Mouse (Mus musculus): ENCODE data around the gene Rph3a. TPM values are rescaled to one million over a fixed set of nuclear protein-coding genes. Genes with fewer than 3 reads are reported as not detected.

Gene Rph3a
- 35.2 and 35.7 TPM in 2 replicates for polyA plus RNA-seq (2015; fragmentation: Nextera tagmentation; extraction: Ambion mirVana)

GRCm38 (mm10) chr5:121009811-121010569, at the start of gene Rph3a:
Gene Rph3a (minus strand): TSS chr5:121010092.
- WGBS = 44% methylated on average over 12 of the region's 12 CpGs
- H3K27ac ChIP-seq (ENCODE audit: low read depth, low read length) = peak within 1 kb of the TSS; percentile 82

GRCm38 (mm10) chr5:121058261-121058660, 48.4 kb upstream of the Rph3a start:
- Histone ChIP-seq H3K36me3 (ENCODE audit: control insufficient read depth, insufficient read depth, low read length) (no peaks in the 10 kb centered on the region), H3K27ac (ENCODE audit: low read depth, low read length) (no peak overlapping the region), H3K4me3 (ENCODE audit: low read length) (no peak overlapping the region), H3K4me2 (ENCODE audit: low read length) (no peak overlapping the region), H3K9ac (ENCODE audit: low read depth, low read length) (no peak overlapping the region), H3K4me1 (ENCODE audit: control insufficient read depth, insufficient read depth, low read depth, low read length) (peaks cover 6% of the 10 kb centered on the region), H3K27me3 (replicated peaks; ENCODE audit: control insufficient read depth, insufficient read depth, low read length) (no peaks in the 10 kb centered on the region), H3K9me3 (ENCODE audit: control insufficient read depth, low read length) (no peaks in the 10 kb centered on the region)
- WGBS = 83% methylated on average over 11 of the region's 11 CpGs
- ATAC-seq = no peak

More at GRCm38 (mm10) chr5:121009811-121010569, at the start of gene Rph3a:
- Histone ChIP-seq H3K4me3 (ENCODE audit: low read length) (peak within 1 kb of the TSS; percentile 49), H3K4me2 (ENCODE audit: low read length) (peak within 1 kb of the TSS; percentile 65), H3K27me3 (replicated peaks; ENCODE audit: control insufficient read depth, insufficient read depth, low read length) (no peaks in the 10 kb centered on the region), H3K36me3 (ENCODE audit: control insufficient read depth, insufficient read depth, low read length) (no peaks in the 10 kb centered on the region), H3K4me1 (ENCODE audit: control insufficient read depth, insufficient read depth, low read depth, low read length) (peaks cover 20% of the 10 kb centered on the region), H3K9ac (ENCODE audit: low read depth, low read length) (peak within 1 kb of the TSS; percentile 66), H3K9me3 (ENCODE audit: control insufficient read depth, low read length) (no peaks in the 10 kb centered on the region)
- no peak; the same call in 1 of the 2 replicates for ATAC-seq

GRCm38 (mm10) chr5:121053886-121054285, 44.0 kb upstream of the Rph3a start:
- H3K27ac ChIP-seq (ENCODE audit: low read depth, low read length) = no peak overlapping the region
- 86% methylated on average over 9 of the region's 9 CpGs for WGBS
- no peaks in the 10 kb centered on the region for H3K36me3 ChIP-seq (ENCODE audit: control insufficient read depth, insufficient read depth, low read length)

GRCm38 (mm10) chr5:121041791-121042190, 31.9 kb upstream of the Rph3a start:
- Histone ChIP-seq H3K27ac (ENCODE audit: low read depth, low read length) (no peak overlapping the region), H3K4me3 (ENCODE audit: low read length) (no peak overlapping the region), H3K4me2 (ENCODE audit: low read length) (no peak overlapping the region), H3K9ac (ENCODE audit: low read depth, low read length) (no peak overlapping the region), H3K9me3 (ENCODE audit: control insufficient read depth, low read length) (no peaks in the 10 kb centered on the region), H3K4me1 (ENCODE audit: control insufficient read depth, insufficient read depth, low read depth, low read length) (peaks cover 3% of the 10 kb centered on the region; the same call in 1 of the 2 replicates), H3K36me3 (ENCODE audit: control insufficient read depth, insufficient read depth, low read length) (no peaks in the 10 kb centered on the region), H3K27me3 (replicated peaks; ENCODE audit: control insufficient read depth, insufficient read depth, low read length) (no peaks in the 10 kb centered on the region)
- 75% methylated on average over 9 of the region's 9 CpGs for WGBS
- ATAC-seq = no peak

More at GRCm38 (mm10) chr5:121053886-121054285, 44.0 kb upstream of the Rph3a start:
- ATAC-seq = no peak
- no peak overlapping the region for H3K4me2 ChIP-seq (ENCODE audit: low read length)
- no peaks in the 10 kb centered on the region for H3K4me1 ChIP-seq (ENCODE audit: control insufficient read depth, insufficient read depth, low read depth, low read length)
- H3K9me3 ChIP-seq (ENCODE audit: control insufficient read depth, low read length) = no peaks in the 10 kb centered on the region
- no peak overlapping the region for H3K4me3 ChIP-seq (ENCODE audit: low read length)
- no peak overlapping the region for H3K9ac ChIP-seq (ENCODE audit: low read depth, low read length)
- no peaks in the 10 kb centered on the region for H3K27me3 ChIP-seq (replicated peaks; ENCODE audit: control insufficient read depth, insufficient read depth, low read length)

- no peaks in the 10 kb centered on the region for H3K36me3 ChIP-seq (ENCODE audit: control insufficient read depth, insufficient read depth, low read length)
- H3K27ac ChIP-seq (ENCODE audit: low read depth, low read length) = no peak overlapping the region
- H3K27me3 ChIP-seq (replicated peaks; ENCODE audit: control insufficient read depth, insufficient read depth, low read length) = no peaks in the 10 kb centered on the region
- no peak for ATAC-seq
- no peak overlapping the region for H3K4me2 ChIP-seq (ENCODE audit: low read length)
- H3K4me1 ChIP-seq (ENCODE audit: control insufficient read depth, insufficient read depth, low read depth, low read length) = no peaks in the 10 kb centered on the region
- no peaks in the 10 kb centered on the region for H3K9me3 ChIP-seq (ENCODE audit: control insufficient read depth, low read length)
- H3K4me3 ChIP-seq (ENCODE audit: low read length) = no peak overlapping the region
- 86% methylated on average over 9 of the region's 9 CpGs for WGBS
- H3K9ac ChIP-seq (ENCODE audit: low read depth, low read length) = no peak overlapping the region
Measured at GRCm38 (mm10) chr5:121039465-121039864, 29.6 kb upstream of the Rph3a start.

- H3K9me3 ChIP-seq (ENCODE audit: control insufficient read depth, low read length) = no peaks in the 10 kb centered on the region
- no peak overlapping the region for H3K27ac ChIP-seq (ENCODE audit: low read depth, low read length)
- no peak overlapping the region for H3K4me3 ChIP-seq (ENCODE audit: low read length)
- no peaks in the 10 kb centered on the region for H3K36me3 ChIP-seq (ENCODE audit: control insufficient read depth, insufficient read depth, low read length)
- H3K4me1 ChIP-seq (ENCODE audit: control insufficient read depth, insufficient read depth, low read depth, low read length) = no peaks in the 10 kb centered on the region
- no peak for ATAC-seq
- H3K27me3 ChIP-seq (replicated peaks; ENCODE audit: control insufficient read depth, insufficient read depth, low read length) = no peaks in the 10 kb centered on the region
- H3K9ac ChIP-seq (ENCODE audit: low read depth, low read length) = no peak overlapping the region
- H3K4me2 ChIP-seq (ENCODE audit: low read length) = no peak overlapping the region
- WGBS = 80% methylated on average over 9 of the region's 9 CpGs
Measured at GRCm38 (mm10) chr5:121030161-121030560, 20.3 kb upstream of the Rph3a start.

- Histone ChIP-seq H3K36me3 (ENCODE audit: control insufficient read depth, insufficient read depth, low read length) (no peaks in the 10 kb centered on the region), H3K27ac (ENCODE audit: low read depth, low read length) (no peak overlapping the region), H3K27me3 (replicated peaks; ENCODE audit: control insufficient read depth, insufficient read depth, low read length) (no peaks in the 10 kb centered on the region), H3K4me1 (ENCODE audit: control insufficient read depth, insufficient read depth, low read depth, low read length) (no peaks in the 10 kb centered on the region), H3K9ac (ENCODE audit: low read depth, low read length) (no peak overlapping the region), H3K4me2 (ENCODE audit: low read length) (no peak overlapping the region), H3K9me3 (ENCODE audit: control insufficient read depth, low read length) (no peaks in the 10 kb centered on the region), H3K4me3 (ENCODE audit: low read length) (no peak overlapping the region)
- 74% methylated on average over 9 of the region's 9 CpGs for WGBS
- ATAC-seq = no peak
Measured at GRCm38 (mm10) chr5:121019505-121019904, 9.6 kb upstream of the Rph3a start.

- no peaks in the 10 kb centered on the region; the same call in 1 of the 2 replicates for H3K4me1 ChIP-seq (ENCODE audit: control insufficient read depth, insufficient read depth, low read depth, low read length)
- WGBS = 50% methylated on average over 5 of the region's 5 CpGs
Measured at GRCm38 (mm10) chr5:121017699-121018098, 7.8 kb upstream of the Rph3a start.

GRCm38 (mm10) chr5:121016405-121016804, 6.5 kb upstream of the Rph3a start:
- ATAC-seq = no peak
- Histone ChIP-seq H3K9me3 (ENCODE audit: control insufficient read depth, low read length) (no peaks in the 10 kb centered on the region), H3K9ac (ENCODE audit: low read depth, low read length) (no peak overlapping the region), H3K4me2 (ENCODE audit: low read length) (no peak overlapping the region), H3K36me3 (ENCODE audit: control insufficient read depth, insufficient read depth, low read length) (no peaks in the 10 kb centered on the region), H3K27ac (ENCODE audit: low read depth, low read length) (no peak overlapping the region), H3K4me1 (ENCODE audit: control insufficient read depth, insufficient read depth, low read depth, low read length) (no peaks in the 10 kb centered on the region; the same call in 1 of the 2 replicates), H3K4me3 (ENCODE audit: low read length) (no peak overlapping the region), H3K27me3 (replicated peaks; ENCODE audit: control insufficient read depth, insufficient read depth, low read length) (no peaks in the 10 kb centered on the region)
- WGBS = 36% methylated on average over 12 of the region's 12 CpGs

More at GRCm38 (mm10) chr5:121017699-121018098, 7.8 kb upstream of the Rph3a start:
- ATAC-seq = no peak
- Histone ChIP-seq H3K9me3 (ENCODE audit: control insufficient read depth, low read length) (no peaks in the 10 kb centered on the region), H3K4me3 (ENCODE audit: low read length) (no peak overlapping the region), H3K36me3 (ENCODE audit: control insufficient read depth, insufficient read depth, low read length) (no peaks in the 10 kb centered on the region), H3K27me3 (replicated peaks; ENCODE audit: control insufficient read depth, insufficient read depth, low read length) (no peaks in the 10 kb centered on the region), H3K4me2 (ENCODE audit: low read length) (no peak overlapping the region), H3K27ac (ENCODE audit: low read depth, low read length) (no peak overlapping the region), H3K9ac (ENCODE audit: low read depth, low read length) (no peak overlapping the region)

Measured in hindbrain, embryonic 16.5 days (tissue).